ENCODE assay signal across 8 mouse cellular contexts in genomic region chr11:94881982-94882686, GRCm38 (mm10). TPM values are rescaled to one million over a fixed set of nuclear protein-coding genes. Genes with fewer than 3 reads are reported as not detected.
DNase-seq lines count a peak whose midpoint lies in the region; ATAC-seq and TF ChIP-seq lines count a peak whose summit lies in the region.

No protein-coding gene starts in this region.

- H3K9me3 ChIP-seq in kidney, postnatal 0 days (replicated peaks; ENCODE audit: low read length) = no peaks in the 10 kb centered on the region
- no peaks in the 10 kb centered on the region for H3K9me3 ChIP-seq in embryonic facial prominence, embryonic 12.5 days
- no peaks in the 10 kb centered on the region for H3K9me3 ChIP-seq in intestine, embryonic 14.5 days (ENCODE audit: control insufficient read depth, low read length)
- no peaks in the 10 kb centered on the region for H3K9me3 ChIP-seq in neural tube, embryonic 15.5 days (replicated peaks)

- peak; percentile 64 for ATAC-seq in kidney, postnatal 0 days (replicated peaks; ENCODE audit: low FRiP score, low read depth)
- peak; percentile 90 for ATAC-seq in embryonic facial prominence, embryonic 12.5 days (ENCODE audit: insufficient number of reproducible peaks, insufficient read depth, low FRiP score, low TSS enrichment)
- peak; percentile 89 for ATAC-seq in intestine, embryonic 14.5 days (replicated peaks; ENCODE audit: low FRiP score, low TSS enrichment, low read depth)
- no peak for ATAC-seq in neural tube, embryonic 15.5 days (ENCODE audit: low FRiP score)

- intact Hi-C loops in left cerebral cortex, postnatal 25 days (cut with DNase I) = no loop called here

- no peak overlapping the region; the same call in 1 of the 2 replicates for H3K4me3 ChIP-seq in kidney, postnatal 0 days (replicated peaks; ENCODE audit: low read depth, low read length)
- peak overlapping the region; percentile 14; the same call in 1 of the 2 replicates for H3K4me3 ChIP-seq in embryonic facial prominence, embryonic 12.5 days
- 0 out of 2 replicates have a peak overlapping the region, but pooled peaks have one; percentile 5 for H3K4me3 ChIP-seq in intestine, embryonic 14.5 days (ENCODE audit: low read depth, low read length)
- H3K4me3 ChIP-seq in neural tube, embryonic 15.5 days (replicated peaks) = no peak overlapping the region

- WGBS in kidney, postnatal 0 days = 15% methylated on average over 9 of the region's 9 CpGs
- 5% methylated on average over 8 of the region's 9 CpGs for WGBS in embryonic facial prominence, embryonic 12.5 days
- 10% methylated on average over 8 of the region's 9 CpGs for WGBS in intestine, embryonic 14.5 days
- 24% methylated on average over 9 of the region's 9 CpGs for WGBS in neural tube, embryonic 15.5 days

- no peak for TF ChIP-seq CTCF in kidney, postnatal 0 days (IDR thresholded peaks at IDR 0.05; ENCODE audit: low read depth)

- H3K4me2 ChIP-seq in kidney, postnatal 0 days (ENCODE audit: low read length) = peak overlapping the region; percentile 48
- peak overlapping the region; percentile 41 for H3K4me2 ChIP-seq in embryonic facial prominence, embryonic 12.5 days (replicated peaks)
- H3K4me2 ChIP-seq in intestine, embryonic 14.5 days (ENCODE audit: low read length) = peak overlapping the region; percentile 50
- H3K4me2 ChIP-seq in neural tube, embryonic 15.5 days = peak overlapping the region; percentile 43

- H3K27ac ChIP-seq in kidney, postnatal 0 days = peak overlapping the region; percentile 83
- H3K27ac ChIP-seq in embryonic facial prominence, embryonic 12.5 days = peak overlapping the region; percentile 99
- peak overlapping the region; percentile 98 for H3K27ac ChIP-seq in intestine, embryonic 14.5 days (ENCODE audit: low read depth)
- peak overlapping the region; percentile 67 for H3K27ac ChIP-seq in neural tube, embryonic 15.5 days (replicated peaks)

- peaks cover 4% of the 10 kb centered on the region; the same call in 1 of the 2 replicates for H3K27me3 ChIP-seq in kidney, postnatal 0 days (ENCODE audit: insufficient read depth, low read length)
- H3K27me3 ChIP-seq in embryonic facial prominence, embryonic 12.5 days = 0 out of 2 replicates have a peak, but pooled peaks cover 5% of the 10 kb centered on the region
- no peaks in the 10 kb centered on the region for H3K27me3 ChIP-seq in intestine, embryonic 14.5 days (replicated peaks; ENCODE audit: control insufficient read depth, insufficient read depth, low read length)
- H3K27me3 ChIP-seq in neural tube, embryonic 15.5 days (replicated peaks) = peaks cover 34% of the 10 kb centered on the region

- DNase-seq in kidney, postnatal 0 days (ENCODE audit: low spot score) = peak; percentile 73
- DNase-seq in kidney, postnatal 36 days = no peak
- peak; percentile 80 for DNase-seq in intestine, embryonic 14.5 days (ENCODE audit: low spot score)
- no peak for DNase-seq in left cerebral cortex, postnatal 25 days (ENCODE audit: low spot score in 2 of 2)
- DNase-seq in layer of hippocampus, postnatal 36 days = no peak
- DNase-seq in thymus, postnatal 14 days = no peak

- H3K36me3 ChIP-seq in kidney, postnatal 0 days (ENCODE audit: insufficient read depth, low read length) = no peaks in the 10 kb centered on the region
- no peaks in the 10 kb centered on the region for H3K36me3 ChIP-seq in embryonic facial prominence, embryonic 12.5 days
- no peaks in the 10 kb centered on the region for H3K36me3 ChIP-seq in intestine, embryonic 14.5 days (ENCODE audit: control insufficient read depth, insufficient read depth, low read length)
- H3K36me3 ChIP-seq in neural tube, embryonic 15.5 days = no peaks in the 10 kb centered on the region

- 0 out of 2 replicates have a peak overlapping the region, but pooled peaks have one; percentile 23 for H3K9ac ChIP-seq in kidney, postnatal 0 days (ENCODE audit: low read depth, low read length)
- no peak overlapping the region for H3K9ac ChIP-seq in embryonic facial prominence, embryonic 12.5 days
- H3K9ac ChIP-seq in intestine, embryonic 14.5 days (ENCODE audit: low read length) = peak overlapping the region; percentile 49; the same call in 1 of the 2 replicates
- H3K9ac ChIP-seq in neural tube, embryonic 15.5 days (replicated peaks) = no peak overlapping the region

- H3K4me1 ChIP-seq in kidney, postnatal 0 days (replicated peaks; ENCODE audit: insufficient read depth, low read length) = peaks cover 18% of the 10 kb centered on the region
- H3K4me1 ChIP-seq in embryonic facial prominence, embryonic 12.5 days = peaks cover 44% of the 10 kb centered on the region
- peaks cover 20% of the 10 kb centered on the region for H3K4me1 ChIP-seq in intestine, embryonic 14.5 days (replicated peaks; ENCODE audit: control insufficient read depth, insufficient read depth, low read length)
- H3K4me1 ChIP-seq in neural tube, embryonic 15.5 days = peaks cover 23% of the 10 kb centered on the region

RNA-seq across cellular contexts. Expression of gene Col1a1, which starts 53.9 kb away (rescaled TPM):
- polyA plus RNA-seq in kidney, postnatal 0 days (2015; fragmentation: Nextera tagmentation; extraction: Ambion mirVana) = 353 and 441 TPM in 2 replicates
- polyA plus RNA-seq in embryonic facial prominence, embryonic 12.5 days (2016; fragmentation: Nextera tagmentation; extraction: Ambion mirVana) = 512 and 623 TPM in 2 replicates
- polyA plus RNA-seq in intestine, embryonic 14.5 days (2014; fragmentation: Nextera tagmentation; extraction: Ambion mirVana) = 841 and 905 TPM in 2 replicates
- 317 and 375 TPM in 2 replicates for polyA plus RNA-seq in neural tube, embryonic 15.5 days (2015; fragmentation: Nextera tagmentation; extraction: Ambion mirVana)
- 10 to 100 TPM; 22.8 to 31.9 TPM for total RNA-seq in left cerebral cortex, postnatal 25 days (2021)
- 10 to 100 TPM; 12.0 to 18.6 TPM for total RNA-seq in layer of hippocampus, postnatal 36 days (2021)

Comparison
In these comparisons a context has a peak if more than half of its experiments do, and no peak if none do; other contexts are left out.
1. DNase-seq: peak in kidney, postnatal 0 days (single experiment) and intestine, embryonic 14.5 days (single experiment); none in kidney, postnatal 36 days (0 of 2), left cerebral cortex, postnatal 25 days (0 of 2), layer of hippocampus, postnatal 36 days (0 of 2) and thymus, postnatal 14 days (single experiment).
2. H3K4me3 ChIP-seq: peak in embryonic facial prominence, embryonic 12.5 days (single experiment) and intestine, embryonic 14.5 days (single experiment); none in kidney, postnatal 0 days (single experiment) and neural tube, embryonic 15.5 days (single experiment).
3. H3K9ac ChIP-seq: peak in kidney, postnatal 0 days (single experiment) and intestine, embryonic 14.5 days (single experiment); none in embryonic facial prominence, embryonic 12.5 days (single experiment) and neural tube, embryonic 15.5 days (single experiment).
4. Peak in every context shown above with its lines, with median percentiles within 50 percentile points of each other: H3K27ac ChIP-seq and H3K4me2 ChIP-seq.